Mouse (Mus musculus): ENCODE results near the gene Ecsit.

The Ecsit gene

DNA sequence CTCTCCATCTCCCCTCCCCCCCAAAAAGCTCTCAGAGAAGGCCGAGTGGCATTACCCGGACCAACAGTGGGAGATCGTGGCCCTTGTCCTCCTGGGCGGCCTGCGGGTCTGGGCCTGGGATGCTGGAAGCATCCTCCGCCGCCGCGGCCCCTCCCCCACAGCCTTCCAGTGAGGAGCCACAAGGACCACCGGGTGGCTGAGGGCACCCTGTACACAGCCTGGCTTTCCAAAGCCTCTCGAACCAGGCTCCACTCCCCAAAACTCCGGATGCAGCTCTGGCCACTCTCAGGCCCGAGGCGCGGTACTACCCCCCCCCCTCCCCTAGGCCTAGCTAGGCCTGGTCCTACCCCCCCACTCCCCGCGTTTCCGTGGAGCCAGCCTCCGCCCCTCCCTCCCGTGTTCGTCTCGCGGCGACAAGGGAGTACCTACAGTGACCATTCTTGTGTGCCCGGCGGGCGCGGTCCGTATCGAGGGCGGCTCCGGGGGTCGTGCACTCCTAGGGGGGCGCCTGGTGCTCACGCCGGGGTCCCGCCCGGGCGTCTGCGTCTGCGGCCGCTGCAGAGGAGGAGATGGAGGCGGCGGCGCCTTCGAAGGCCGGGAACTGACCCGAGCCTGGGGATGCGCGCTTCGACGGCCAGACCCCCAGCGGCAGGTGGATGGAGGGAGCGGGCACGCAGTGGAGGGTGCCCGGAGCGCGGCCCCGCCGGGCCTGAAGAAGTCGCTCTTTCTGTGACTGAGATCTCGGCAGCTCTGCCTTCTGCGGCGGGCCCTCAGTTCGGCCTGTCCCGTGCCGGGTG, 33.9 kb downstream of the Ecsit start:
- DNase-seq (ENCODE audit: low spot score): no peak

DNA sequence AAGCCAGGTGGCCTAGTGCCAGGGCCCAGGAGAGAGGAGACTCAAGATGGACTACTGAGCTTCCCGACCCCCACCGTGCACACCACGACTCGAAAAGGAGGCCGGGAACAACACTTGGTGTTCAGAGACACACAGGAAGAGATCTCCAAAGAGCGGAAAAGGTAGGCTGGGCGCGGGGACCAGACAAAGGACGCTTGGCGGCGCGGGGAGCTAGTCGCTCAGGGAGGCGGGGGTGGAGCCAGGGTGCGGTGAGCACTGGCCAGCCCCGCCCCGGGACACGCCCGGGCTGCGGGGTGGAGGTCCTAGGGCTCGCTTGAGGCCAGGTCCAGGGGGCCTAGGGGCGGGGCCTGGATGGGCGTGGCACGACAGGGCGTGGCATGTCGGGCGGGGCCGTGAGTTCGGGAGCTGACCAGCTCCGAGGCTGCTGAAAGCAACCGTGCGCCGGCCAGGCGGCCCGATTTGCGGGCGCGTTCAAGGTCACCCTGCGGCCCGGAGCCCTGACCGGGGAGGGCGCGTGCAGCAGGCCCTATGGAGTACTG, 34.8 kb downstream of the Ecsit start:
- peak; percentile 16 for DNase-seq (ENCODE audit: low spot score)

DNA sequence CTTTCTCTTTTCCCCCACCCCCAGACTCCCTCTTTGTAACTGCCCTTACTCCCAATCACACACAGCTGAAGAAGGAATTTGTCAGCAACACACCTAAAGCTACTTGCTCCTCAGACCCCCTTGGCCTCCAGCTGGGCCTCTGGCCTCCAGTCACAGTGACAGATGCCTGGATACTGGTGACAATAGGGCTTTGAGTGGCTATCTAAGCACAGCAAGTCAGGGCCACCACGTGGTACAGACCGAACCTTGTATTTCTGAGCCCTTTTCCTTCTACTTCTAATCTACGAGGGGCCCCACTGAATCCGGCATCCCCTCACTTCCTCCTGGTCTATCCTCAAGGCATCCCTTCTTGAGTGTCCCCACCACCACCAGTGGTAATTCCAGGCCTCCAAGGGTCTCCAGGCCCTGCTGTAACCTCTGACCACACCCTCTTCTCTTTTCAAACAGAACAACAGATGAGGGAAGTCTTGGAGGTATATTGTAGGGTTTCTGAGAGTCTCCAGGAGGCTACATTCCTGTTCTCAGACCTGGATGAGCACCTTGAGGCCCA, 35.4 kb downstream of the Ecsit start:
- DNase-seq (ENCODE audit: low spot score): no peak

DNA sequence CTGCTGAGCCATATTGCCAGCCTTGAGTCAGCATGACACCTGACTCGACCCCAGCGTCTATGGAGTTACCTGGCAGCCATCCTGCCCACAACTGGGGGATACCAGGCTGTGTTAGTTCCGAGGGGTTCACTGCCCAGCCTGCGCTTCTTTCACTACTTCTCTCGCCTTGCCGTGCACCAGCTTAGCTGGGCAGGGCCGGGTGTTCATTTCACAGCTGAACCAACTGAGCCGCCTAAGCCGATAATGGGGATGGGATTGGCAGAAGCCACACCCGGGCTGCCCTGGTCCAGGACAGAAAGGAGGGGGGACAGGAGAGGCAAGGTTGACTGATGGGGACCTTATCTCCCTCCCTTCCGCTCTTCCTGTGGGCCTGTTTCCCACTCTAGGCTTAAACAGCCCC, 35.9 kb downstream of the Ecsit start:
- no peak for DNase-seq (ENCODE audit: low spot score)

DNA sequence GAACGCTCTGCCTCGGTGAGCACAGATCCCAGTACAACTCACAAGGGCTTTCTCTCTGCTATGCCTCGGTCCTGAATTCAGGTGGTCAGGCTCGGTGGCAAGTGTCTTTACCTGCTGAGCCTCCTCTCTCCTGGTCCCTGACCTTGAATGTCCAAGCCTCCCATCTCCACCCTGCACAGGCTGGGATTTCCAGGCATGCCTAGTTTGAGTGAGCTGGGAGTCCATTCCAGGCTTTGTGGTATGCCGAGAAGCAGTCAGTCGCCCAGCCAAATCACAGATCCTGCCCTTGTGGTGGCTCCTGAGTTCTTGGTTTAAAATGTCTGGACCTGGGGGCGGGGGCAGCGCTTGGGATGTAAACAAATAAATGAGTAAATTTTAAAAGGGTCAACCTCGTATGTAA, 37.9 kb downstream of the Ecsit start:
- no peak for DNase-seq (ENCODE audit: low spot score)

DNA sequence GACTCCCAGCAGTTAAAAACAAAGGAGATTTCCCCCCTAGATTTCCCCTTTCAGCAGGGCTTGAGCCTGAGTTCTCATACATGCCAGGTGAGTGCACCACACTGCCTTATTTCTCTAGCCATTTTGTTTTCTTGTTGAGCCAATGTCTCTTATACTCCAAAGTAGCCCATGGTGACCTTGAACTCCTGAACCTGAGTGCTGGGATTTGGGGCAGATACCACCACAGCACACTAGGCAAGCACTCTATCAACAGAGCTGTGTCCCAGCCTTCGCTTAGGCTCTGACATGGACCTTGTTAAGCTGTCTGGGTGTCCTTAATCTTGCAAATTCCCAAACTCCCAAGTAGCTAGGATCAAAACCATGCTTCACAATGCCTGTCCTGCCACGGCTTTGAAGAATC, 43.4 kb downstream of the Ecsit start:
- DNase-seq (ENCODE audit: low spot score): no peak

DNA sequence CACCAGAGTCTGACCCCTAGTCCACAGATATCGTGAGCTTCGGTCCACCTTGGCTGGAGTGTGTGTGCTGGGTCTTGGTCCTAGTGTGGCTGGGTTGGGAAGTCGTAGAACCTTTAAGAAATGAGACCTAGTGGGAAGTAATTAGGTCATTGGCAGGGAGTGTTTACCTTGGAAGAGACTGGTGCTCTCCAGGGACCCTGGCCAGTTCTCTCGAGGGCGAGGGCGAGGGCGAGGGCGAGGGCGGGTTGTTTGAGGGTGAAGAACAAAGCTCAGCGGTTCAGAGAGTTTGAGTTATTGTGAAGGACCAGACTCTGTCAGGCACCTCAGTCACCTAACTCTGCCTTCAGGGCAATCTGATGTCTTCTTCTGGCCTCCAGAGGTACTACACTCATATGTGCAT, 47.4 kb downstream of the Ecsit start:
- no peak for DNase-seq (ENCODE audit: low spot score)

DNA sequence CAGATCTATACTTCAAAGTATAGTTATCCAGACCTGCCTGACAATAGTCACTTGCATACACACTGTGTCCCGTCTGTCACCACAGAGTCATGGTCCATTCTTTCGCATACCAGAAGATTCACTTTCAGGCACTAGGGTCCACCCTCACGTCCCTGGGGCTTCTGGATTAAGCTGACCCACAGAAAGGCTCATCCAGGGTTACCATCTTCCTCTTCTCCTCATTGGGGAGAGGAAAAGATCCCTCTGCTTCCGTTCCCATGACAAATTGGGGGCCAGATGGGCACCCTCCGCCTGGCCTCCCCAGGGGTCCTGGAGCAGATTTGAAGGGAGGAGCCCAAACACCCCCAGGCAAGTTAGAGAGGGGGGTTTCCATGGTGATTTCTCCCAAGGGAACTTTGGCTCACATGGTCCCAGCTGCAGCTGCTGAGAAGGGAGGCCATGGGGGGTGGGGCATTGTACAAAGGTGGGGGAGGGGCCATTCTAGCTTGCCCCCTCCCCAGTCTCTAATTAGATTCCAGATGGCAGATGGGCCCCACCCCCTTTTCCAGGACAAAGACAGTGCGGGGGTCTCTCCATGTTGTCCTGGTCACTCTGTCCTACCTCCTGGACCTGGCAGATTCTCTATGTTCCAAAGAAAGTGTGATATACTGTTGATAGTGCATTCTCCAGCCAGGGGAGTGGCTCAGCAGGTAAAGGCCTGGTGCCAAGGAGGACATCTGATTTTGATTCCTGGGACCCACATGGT, 49.8 kb downstream of the Ecsit start:
- no peak for DNase-seq (ENCODE audit: low spot score)

DNA sequence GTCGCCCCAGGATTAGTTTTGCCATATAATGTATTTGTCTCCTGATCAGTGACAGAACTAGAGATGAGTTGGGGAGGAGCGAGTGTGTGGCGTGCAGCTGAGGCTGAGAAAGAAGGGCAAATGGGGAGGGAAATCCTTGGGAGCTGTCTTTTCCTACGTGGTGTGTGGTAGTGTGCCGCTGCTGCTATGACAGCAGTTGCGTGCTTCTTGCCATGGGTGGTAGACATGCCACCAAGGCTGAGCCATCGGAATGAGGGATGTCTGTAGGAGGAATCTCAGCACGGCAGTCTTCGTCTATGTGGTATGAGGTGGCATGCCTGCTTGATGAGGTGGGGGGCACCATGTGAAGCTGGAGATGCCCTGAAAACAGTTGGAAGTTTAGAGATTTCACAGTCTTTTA, 54.9 kb downstream of the Ecsit start:
- no peak for DNase-seq (ENCODE audit: low spot score)

DNA sequence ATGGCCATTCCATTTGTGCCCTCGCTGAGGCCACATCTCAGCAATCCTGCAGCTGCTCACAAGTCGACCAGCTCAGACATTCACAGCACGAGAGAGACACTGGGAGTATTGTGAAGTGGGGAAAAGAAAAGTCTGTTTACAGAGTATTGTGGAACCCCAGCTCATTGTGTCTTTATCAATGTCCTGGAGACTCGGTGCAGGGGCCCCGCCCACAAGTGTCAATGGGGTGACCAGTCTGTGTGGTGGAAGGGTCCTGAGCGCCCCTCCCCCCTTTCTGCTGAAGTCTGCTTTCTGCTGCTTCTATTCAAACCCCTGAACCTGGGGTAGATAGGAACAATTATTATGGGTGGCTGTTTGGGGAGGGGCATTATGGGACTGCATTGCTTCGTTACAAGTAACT, 56.8 kb downstream of the Ecsit start:
- DNase-seq (ENCODE audit: low spot score): no peak

DNA sequence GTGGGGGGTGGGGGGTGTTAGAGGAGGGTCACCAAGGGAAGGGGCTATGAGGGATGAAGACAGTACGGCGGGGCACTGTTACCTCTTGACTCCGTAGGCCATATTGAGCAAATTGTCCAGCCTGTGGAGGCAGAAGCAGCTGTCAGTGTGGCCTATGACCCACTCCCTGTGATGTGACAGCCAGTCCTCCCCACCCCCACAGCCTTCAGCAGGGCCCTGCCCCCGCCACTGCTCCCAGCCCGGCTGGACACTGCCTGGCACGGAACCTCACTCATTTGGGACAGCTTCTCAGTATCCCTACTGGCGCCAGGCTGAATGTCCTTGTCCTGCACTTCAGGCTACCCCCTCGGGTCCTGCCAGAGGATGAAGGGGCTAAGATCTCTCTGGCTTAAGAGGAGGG, 60.6 kb downstream of the Ecsit start:
- DNase-seq (ENCODE audit: low spot score): no peak
